Mouse (Mus musculus): ENCODE results near the gene Stambpl1. TPM values are rescaled to one million over a fixed set of nuclear protein-coding genes. Genes with fewer than 3 reads are reported as not detected.

Gene Stambpl1
- total RNA-seq, 2 experiments from 2014 or later, result 3.9 to 4.4 TPM

DNA sequence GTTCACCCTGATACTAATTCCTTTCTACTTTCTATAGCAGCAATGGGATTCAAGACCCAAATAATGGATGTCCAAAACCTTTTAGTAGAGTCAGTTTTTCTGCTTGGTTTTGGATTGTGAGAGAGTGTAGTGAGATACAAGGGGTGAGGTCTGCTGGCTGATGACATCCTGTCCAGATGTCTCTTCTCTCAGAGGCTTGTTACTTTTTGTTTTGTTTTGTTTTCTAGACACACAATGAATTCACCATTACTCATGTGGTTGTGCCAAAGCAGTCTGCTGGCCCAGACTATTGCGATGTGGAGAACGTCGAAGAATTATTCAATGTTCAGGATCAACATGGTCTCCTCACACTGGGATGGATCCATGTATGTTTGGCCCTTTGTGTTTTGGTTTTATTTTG, 44.0 kb downstream of the Stambpl1 start:
- no peak for DNase-seq (ENCODE audit: low spot score in 2 of 2)

- DNase-seq (ENCODE audit: low spot score in 2 of 2), result no peak
Measured at GRCm38 (mm10) chr19:34237746-34238145, 45.7 kb downstream of the Stambpl1 start.

- DNase-seq (ENCODE audit: low spot score in 2 of 2), result no peak
Measured at GRCm38 (mm10) chr19:34240273-34241039, 48.4 kb downstream of the Stambpl1 start.

- no peak for DNase-seq (ENCODE audit: low spot score in 2 of 2)
Measured at GRCm38 (mm10) chr19:34241247-34241915, 49.4 kb downstream of the Stambpl1 start.

- DNase-seq (ENCODE audit: low spot score in 2 of 2), result no peak
Measured at GRCm38 (mm10) chr19:34242925-34243324, 50.9 kb downstream of the Stambpl1 start.

GRCm38 (mm10) chr19:34244056-34244455, 52.0 kb downstream of the Stambpl1 start:
- peak in 1 of 2 experiments; percentile 46 for DNase-seq (ENCODE audit: low spot score in 2 of 2)

DNA sequence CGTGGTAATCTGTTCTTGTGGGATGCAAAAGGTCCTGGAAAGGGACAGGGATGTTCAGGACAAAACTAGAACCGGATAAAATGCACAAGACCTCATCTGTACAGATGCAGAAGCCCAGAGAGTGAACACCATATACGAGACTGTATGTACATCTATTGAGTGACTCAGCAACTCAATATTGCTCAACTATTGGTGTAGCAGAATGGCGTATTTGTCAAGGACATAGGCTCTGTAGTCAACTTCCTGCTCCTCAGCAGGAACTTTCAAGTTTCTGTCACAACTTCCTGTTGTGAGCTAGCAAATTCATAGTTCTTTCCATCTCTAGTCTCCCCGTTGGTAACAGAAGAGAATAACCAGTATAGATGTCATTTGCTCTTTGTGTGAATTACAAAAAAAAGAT, 56.5 kb downstream of the Stambpl1 start:
- no peak for DNase-seq (ENCODE audit: low spot score in 2 of 2)

GRCm38 (mm10) chr19:34250621-34251020, 58.6 kb downstream of the Stambpl1 start:
- no peak for DNase-seq (ENCODE audit: low spot score in 2 of 2)

DNA sequence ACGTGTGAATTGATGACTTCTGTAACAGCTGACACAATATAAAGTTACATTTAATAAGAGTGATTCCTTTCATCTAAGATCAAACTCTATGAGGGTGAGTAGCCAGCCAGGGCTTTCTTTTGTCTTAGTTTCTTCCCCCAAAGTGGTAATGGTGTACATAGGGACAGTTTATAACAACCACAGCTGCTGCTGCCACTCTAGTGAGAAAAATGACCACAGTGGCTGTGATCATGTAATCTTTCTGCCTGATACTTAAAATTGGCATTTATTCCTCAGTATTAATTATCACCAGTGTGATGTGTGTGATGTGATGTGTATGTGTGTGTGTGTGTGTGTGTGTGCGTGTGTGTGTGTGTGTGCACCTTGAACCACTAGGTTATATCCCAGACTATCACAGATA, 59.9 kb downstream of the Stambpl1 start:
- DNase-seq (ENCODE audit: low spot score in 2 of 2), result no peak

GRCm38 (mm10) chr19:34252450-34252849, 60.4 kb downstream of the Stambpl1 start:
- DNase-seq (ENCODE audit: low spot score in 2 of 2), result no peak

- peak in 1 of 2 experiments; percentile 18 for DNase-seq (ENCODE audit: low spot score in 2 of 2)
Measured at GRCm38 (mm10) chr19:34254101-34254879, 62.3 kb downstream of the Stambpl1 start.

DNA sequence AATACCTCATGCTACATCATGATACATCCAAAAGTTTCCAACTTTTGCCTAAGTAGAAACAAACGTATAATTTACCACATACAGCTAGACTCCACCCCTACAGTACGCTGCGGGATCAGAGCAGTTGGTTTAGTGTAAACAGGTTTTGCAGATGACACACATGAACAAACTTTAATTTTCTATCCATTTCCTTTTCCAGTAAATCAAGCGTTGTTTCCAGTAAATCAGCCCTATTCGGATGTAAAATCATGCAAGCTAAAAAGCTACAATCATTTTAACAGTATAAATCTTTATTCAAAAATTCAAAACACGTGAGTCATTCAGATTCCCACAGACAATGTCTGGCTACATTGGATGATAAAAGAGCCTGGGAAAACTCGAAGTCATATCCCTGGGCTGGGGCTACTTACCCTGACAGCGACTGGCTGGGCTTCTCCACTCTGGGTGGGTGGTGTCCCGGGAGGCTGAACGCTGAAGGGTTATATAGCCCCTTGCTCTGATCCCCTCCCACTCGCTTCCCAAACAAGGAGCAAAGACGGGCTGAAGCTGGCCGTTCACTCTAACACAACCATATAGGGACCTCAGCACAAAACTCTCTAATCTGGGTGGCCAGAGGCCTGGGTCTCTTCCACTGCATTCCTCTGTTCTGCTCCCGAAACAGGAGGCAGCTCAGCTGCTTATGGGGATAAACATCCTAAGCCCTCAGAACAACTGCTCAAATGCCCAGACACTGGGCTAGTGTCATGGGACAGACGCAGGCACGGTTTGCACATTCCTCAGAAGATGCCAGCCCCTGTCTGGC, 63.1 kb downstream of the Stambpl1 start, which contains the start of gene Acta2:
Gene Acta2, minus strand, starts transcription at position 711 of the 802 bp plus-strand sequence.
- peak; percentile 41 to 56 for DNase-seq (ENCODE audit: low spot score in 2 of 2)

DNA sequence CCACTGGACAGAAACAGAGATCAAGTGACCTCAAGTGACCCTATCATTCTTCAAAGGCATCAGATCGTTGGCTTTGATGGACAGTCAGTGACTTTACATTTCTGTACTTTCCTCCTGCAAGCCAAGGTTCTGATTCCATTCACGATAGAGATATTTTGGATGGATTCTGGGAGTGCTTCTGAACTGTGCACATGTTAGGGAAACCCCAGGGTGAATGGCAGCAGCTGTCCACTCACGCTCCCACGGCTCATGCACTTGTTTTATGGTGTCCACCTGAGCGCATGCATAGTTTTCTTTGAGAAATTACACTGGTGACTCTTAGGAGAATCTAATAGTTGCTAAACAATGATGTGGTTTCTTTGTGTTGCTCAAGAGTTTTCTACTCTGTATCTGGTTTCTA, 64.1 kb downstream of the Stambpl1 start:
- DNase-seq (ENCODE audit: low spot score in 2 of 2), result no peak

DNA sequence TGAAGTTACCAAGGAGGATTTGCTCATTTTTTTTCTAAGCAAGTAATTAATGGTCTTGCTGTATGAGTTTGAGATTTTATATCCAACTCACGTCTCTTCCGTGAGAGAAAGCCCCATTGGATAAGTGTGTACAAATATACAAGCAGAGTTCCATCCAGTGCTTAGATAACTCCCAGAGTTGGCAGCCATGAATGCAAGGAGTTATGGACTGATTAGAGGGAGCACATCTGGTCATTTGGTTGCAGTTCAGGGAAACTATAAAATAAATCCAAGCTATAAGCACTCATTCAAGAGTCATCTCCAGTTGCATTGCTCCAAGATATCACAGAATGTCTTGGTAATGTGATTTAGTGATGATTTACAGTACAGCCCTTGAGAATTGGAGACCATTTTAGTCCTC, 64.9 kb downstream of the Stambpl1 start:
- no peak for DNase-seq (ENCODE audit: low spot score in 2 of 2)

DNA sequence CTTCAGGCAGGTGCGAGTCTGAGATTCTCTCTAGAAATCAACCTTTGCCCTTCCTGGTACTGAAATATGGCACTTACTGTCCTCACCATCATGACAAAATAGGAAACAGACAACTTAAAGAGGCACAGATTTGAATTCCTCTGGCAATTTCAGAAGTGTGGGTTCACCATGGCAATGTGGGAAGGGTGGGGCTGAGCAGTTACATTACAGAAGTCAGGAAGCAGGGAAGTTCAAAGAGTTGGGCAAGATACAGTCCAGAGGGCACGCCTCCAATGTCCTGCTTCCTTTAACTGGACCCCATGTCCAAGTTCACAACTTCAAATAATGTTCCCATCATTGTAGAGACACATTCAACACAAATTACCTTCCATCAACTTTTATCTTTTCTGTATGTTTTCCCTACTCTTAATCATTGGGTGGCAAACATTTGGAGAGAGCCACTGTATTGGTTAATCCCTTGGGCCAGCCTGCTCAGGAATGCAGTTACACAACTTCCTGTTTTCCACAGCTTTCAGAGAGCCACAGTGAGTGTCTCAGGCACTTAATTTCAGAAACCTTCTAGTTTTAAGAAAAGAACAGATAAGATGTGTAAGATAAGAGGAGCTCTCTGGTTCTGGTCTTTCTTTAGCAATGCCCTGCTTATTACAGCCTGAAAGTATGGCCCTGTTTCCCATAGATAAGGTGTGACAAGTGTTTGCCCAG, 70.4 kb downstream of the Stambpl1 start:
- DNase-seq (ENCODE audit: low spot score in 2 of 2), result no peak

DNA sequence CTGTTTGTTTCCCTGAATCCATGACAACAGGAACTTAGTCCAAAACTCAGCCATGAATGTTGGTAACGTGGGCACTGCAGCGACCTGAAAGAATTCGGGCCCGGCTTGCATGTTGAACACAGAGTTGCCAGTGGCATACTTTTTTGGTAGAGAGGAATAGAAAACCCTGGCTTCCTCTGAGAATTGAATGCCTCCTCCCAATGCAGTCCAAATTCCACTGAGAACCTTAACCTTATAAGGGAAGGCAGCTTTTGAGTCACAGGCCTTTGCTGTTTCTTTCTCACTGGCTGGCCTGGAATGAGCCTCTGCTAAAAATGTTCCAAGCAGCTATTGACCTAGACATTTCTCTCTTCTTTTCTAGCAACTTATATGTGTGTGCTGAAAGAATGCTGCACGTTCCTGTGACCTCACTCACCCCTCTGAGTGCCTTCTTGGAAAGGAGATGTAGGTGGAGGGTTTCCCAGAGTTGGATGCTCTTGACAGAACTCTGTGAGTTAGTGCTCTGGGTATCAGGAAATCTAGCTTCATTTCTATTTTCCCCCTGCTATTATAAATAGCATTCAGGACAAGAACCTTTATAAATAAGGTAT, 73.7 kb downstream of the Stambpl1 start:
- no peak for DNase-seq (ENCODE audit: low spot score in 2 of 2)

DNA sequence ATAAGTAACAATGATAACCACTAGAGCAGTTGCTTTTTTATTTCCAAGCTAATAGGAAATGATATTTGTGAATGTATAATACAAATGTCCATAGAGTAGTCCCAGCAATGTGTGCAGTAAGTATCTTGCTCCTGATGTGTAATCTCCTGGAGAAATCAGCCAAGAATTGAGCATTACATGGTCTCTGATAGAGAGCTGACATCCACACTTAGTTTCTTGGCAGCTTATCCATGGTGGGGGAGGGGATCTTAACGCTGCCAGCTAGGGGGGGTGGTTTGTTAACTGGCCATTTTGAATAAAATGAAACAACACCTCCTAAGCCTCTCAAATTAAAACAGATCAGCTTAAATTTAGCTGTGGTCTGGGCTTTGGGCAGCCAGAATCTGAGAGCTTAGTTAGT, 77.0 kb downstream of the Stambpl1 start:
- no peak for DNase-seq (ENCODE audit: low spot score in 2 of 2)

DNA sequence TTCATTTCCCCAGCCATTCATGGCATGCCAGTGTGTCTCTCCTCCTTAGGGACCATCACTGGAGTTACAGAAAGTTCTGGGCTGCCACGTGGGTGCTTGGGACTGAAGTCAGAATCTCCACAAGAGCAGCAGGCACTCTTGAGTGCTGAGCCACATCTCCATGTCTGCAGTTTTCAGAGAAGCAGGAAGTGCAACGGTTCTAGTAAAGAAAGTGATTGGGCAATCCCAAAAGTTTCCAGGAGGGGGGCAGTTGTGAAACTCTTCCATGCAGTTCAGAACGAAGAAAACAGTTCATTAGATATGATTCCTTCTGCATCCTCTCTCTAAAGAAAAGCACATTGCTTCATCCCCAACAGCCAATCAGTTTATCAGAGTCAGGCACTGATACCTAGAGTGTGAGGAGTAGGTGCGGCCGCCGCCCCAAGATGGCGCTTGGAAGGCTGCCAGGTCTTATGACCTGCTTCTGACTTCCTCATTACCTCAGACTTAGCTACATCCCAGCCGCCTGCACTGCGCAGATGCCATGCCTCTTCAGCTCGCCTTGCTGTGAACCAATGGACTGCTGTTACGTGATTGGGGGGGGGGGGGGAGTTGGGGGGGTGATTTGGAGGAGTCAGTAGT, 78.2 kb downstream of the Stambpl1 start:
- no peak for DNase-seq (ENCODE audit: low spot score in 2 of 2)

DNA sequence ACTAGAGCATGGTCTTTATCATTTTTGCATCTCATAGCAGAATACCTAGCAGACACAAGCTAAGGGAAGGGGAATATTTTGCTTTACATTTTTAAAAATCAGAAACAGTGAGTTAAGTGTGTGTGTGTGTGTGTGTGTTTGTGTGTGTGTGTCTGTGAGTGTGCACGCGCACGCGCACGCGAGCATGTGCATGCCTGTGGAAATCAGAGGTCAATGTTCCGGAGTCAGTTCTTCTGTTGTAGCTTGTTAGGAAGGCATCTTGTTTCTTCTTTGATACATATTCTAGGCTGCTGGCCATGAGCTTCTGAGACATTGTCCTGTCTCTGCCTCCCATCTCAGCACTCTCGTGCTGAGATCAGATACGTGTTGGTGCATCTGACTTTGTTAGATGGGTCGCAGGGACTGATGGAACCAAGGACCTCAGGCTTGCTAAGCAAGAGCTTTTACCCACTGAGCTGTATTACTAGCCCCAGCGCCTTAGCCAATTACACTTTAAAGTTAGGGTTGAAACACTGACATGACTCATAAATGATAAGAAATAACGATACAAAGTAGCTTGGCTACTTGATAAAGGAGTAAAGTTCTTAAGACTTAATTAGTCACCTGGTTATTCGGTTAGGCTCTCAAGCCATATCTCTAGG, 78.9 kb downstream of the Stambpl1 start:
- no peak for DNase-seq (ENCODE audit: low spot score in 2 of 2)

Measured in gastrocnemius, postnatal 4 days (tissue).